Mouse (Mus musculus) lung, embryonic 14.5 days (tissue): ENCODE measurements around the gene Tnfaip2. TPM values are rescaled to one million over a fixed set of nuclear protein-coding genes. Genes with fewer than 3 reads are reported as not detected.
A peak's percentile ranks its signal among the peaks of the same experiment; 100 is the strongest.

Source experiments
- ATAC-seq: fragments of 200-750 bp; cut with Nextera tagmentation; 2 replicates; pipeline ENCODE4 v1.8.0; 2017; ENCODE audit warnings: mild to moderate bottlenecking, moderate TSS enrichment, moderate library complexity; ENCODE audit not compliant: insufficient read depth
- DNase-seq: peaks from one replicate; pipeline ENCODE4 v3.0.0-alpha.2; 2015
- H3K27ac ChIP-seq: fragments of 300-500 bp; sonication (generic); 2 replicates; pipeline ENCODE4 v1.5.1; 2014; ENCODE audit warnings: low read depth, mild to moderate bottlenecking, moderate library complexity
- H3K27me3 ChIP-seq: fragments of 300-500 bp; sonication (generic); 2 replicates; pipeline ENCODE4 v1.6.1; 2014; ENCODE audit warnings: low read length, control low read depth; ENCODE audit not compliant: insufficient read depth
- H3K36me3 ChIP-seq: fragments of 300-500 bp; sonication (generic); 2 replicates; pipeline ENCODE4 v1.6.1; 2014; ENCODE audit warnings: control low read depth; ENCODE audit not compliant: insufficient read depth
- H3K4me1 ChIP-seq: fragments of 300-500 bp; sonication (generic); 2 replicates; pipeline ENCODE4 v1.6.1; 2014; ENCODE audit warnings: antibody characterized with exemption, control low read depth; ENCODE audit not compliant: insufficient read depth
- H3K4me2 ChIP-seq: fragments of 300-500 bp; sonication (generic); 2 replicates; pipeline ENCODE4 v1.6.1; 2014; ENCODE audit warnings: mild to moderate bottlenecking
- H3K4me3 ChIP-seq: fragments of 300-500 bp; sonication (generic); 2 replicates; pipeline ENCODE4 v1.5.1; 2014; ENCODE audit warnings: low read depth, low read length
- H3K9ac ChIP-seq: fragments of 300-500 bp; sonication (generic); 2 replicates; pipeline ENCODE4 v1.6.1; 2014
- H3K9me3 ChIP-seq: fragments of 300-500 bp; sonication (generic); 2 replicates; pipeline ENCODE4 v1.6.1; 2016; ENCODE audit warnings: low read depth, low read length, control low read depth
- CTCF ChIP-seq: IDR thresholded peaks from 2 replicates; pipeline ENCODE4 v1.5.1; 2016; ENCODE audit warnings: antibody characterized with exemption, low read depth
- WGBS: fragments of 180-500 bp; shearing (Covaris S2); extraction: QIAGEN DNeasy Blood & Tissue Kit; methylation state at CpG from one replicate; pipeline ENCODE4 v1.1.7; 2014; 5-methylcytosine and 5-hydroxymethylcytosine counted together
- polyA plus RNA-seq: library from polyadenylated mRNA; unstranded; fragments of >200 nt; fragmentation: Nextera tagmentation; extraction: Ambion mirVana; gene quantifications from 2 replicates; pipeline ENCODE4 v1.2.1, GENCODE M21; 2014

Tnfaip2 gene
- polyA plus RNA-seq, 1 experiment from 2014 or later = 2.0 TPM

GRCm38 (mm10) chr12:111479917-111480316 lies 37.6 kb downstream of the Tnfaip2 start:
- Histone ChIP-seq H3K4me2 (no peak overlapping the region), H3K9ac (no peak overlapping the region), H3K27me3 (peaks cover 10% of the 10 kb centered on the region), H3K4me1 (peaks cover under 1% of the 10 kb centered on the region; the same call in 1 of the 2 replicates), H3K36me3 (no peaks in the 10 kb centered on the region), H3K9me3 (no peaks in the 10 kb centered on the region), H3K27ac (no peak overlapping the region), H3K4me3 (no peak overlapping the region)
- TF ChIP-seq CTCF = peak; percentile 70
- DNase-seq = peak; percentile 65
- 67% methylated on average over 2 of the region's 2 CpGs for WGBS
- ATAC-seq = no peak

- WGBS = under 1% methylated on average over 63 of the region's 63 CpGs
- Histone ChIP-seq H3K9ac (peak overlapping the region; percentile 59), H3K27ac (no peak overlapping the region), H3K4me1 (peaks cover 4% of the 10 kb centered on the region; the same call in 1 of the 2 replicates), H3K4me2 (peak overlapping the region; percentile 91), H3K27me3 (peaks cover 34% of the 10 kb centered on the region), H3K4me3 (peak overlapping the region; percentile 50), H3K36me3 (no peaks in the 10 kb centered on the region), H3K9me3 (no peaks in the 10 kb centered on the region)
- no peak for TF ChIP-seq CTCF
- DNase-seq = peak; percentile 36
- peak; percentile 29; the same call in 1 of the 2 replicates for ATAC-seq
Observed at GRCm38 (mm10) chr12:111485046-111485651, 42.9 kb downstream of the Tnfaip2 start.

- DNase-seq = peak; percentile 79
- peak within 1 kb of the TSS; percentile 59 for H3K9ac ChIP-seq
- H3K4me3 ChIP-seq = peak within 1 kb of the TSS; percentile 50
- H3K27ac ChIP-seq = peak within 1 kb of the TSS; percentile 46; the same call in 1 of the 2 replicates
- H3K36me3 ChIP-seq = no peaks in the 10 kb centered on the region
- H3K9me3 ChIP-seq = no peaks in the 10 kb centered on the region
- H3K4me1 ChIP-seq = peaks cover 4% of the 10 kb centered on the region; the same call in 1 of the 2 replicates
- H3K27me3 ChIP-seq = peaks cover 34% of the 10 kb centered on the region
- TF ChIP-seq CTCF = no peak
- under 1% methylated on average over 57 of the region's 58 CpGs for WGBS
- H3K4me2 ChIP-seq = peak within 1 kb of the TSS; percentile 91
- peak; percentile 95 for ATAC-seq
Observed at GRCm38 (mm10) chr12:111485652-111486306, 43.5 kb downstream of the Tnfaip2 start, which contains the start of gene Gm266. Gm266 (minus strand) TSS chr12:111485823.

GRCm38 (mm10) chr12:111486455-111486854 lies 44.2 kb downstream of the Tnfaip2 start:
- WGBS = 5% methylated on average over 12 of the region's 12 CpGs
- H3K27me3 ChIP-seq = peaks cover 34% of the 10 kb centered on the region
- no peak for TF ChIP-seq CTCF
- H3K4me2 ChIP-seq = peak overlapping the region; percentile 91
- peak overlapping the region; percentile 46; the same call in 1 of the 2 replicates for H3K27ac ChIP-seq
- peak overlapping the region; percentile 50 for H3K4me3 ChIP-seq
- H3K9me3 ChIP-seq = no peaks in the 10 kb centered on the region
- DNase-seq = peak; percentile 53
- H3K9ac ChIP-seq = peak overlapping the region; percentile 59
- no peak; the same call in 1 of the 2 replicates for ATAC-seq
- H3K4me1 ChIP-seq = peaks cover 4% of the 10 kb centered on the region; the same call in 1 of the 2 replicates
- H3K36me3 ChIP-seq = no peaks in the 10 kb centered on the region

- peaks cover 4% of the 10 kb centered on the region; the same call in 1 of the 2 replicates for H3K4me1 ChIP-seq
- 55% methylated on average over 11 of the region's 11 CpGs for WGBS
- peaks cover 30% of the 10 kb centered on the region for H3K27me3 ChIP-seq
- H3K9ac ChIP-seq = no peak overlapping the region
- no peaks in the 10 kb centered on the region for H3K36me3 ChIP-seq
- H3K9me3 ChIP-seq = no peaks in the 10 kb centered on the region
- no peak overlapping the region for H3K4me2 ChIP-seq
- no peak for ATAC-seq
- H3K27ac ChIP-seq = no peak overlapping the region
- DNase-seq = no peak
- H3K4me3 ChIP-seq = no peak overlapping the region
- TF ChIP-seq CTCF = no peak
Observed at GRCm38 (mm10) chr12:111489261-111489865, 47.1 kb downstream of the Tnfaip2 start.

- Histone ChIP-seq H3K9ac (no peak overlapping the region), H3K4me2 (no peak overlapping the region), H3K4me3 (no peak overlapping the region), H3K36me3 (no peaks in the 10 kb centered on the region), H3K9me3 (no peaks in the 10 kb centered on the region), H3K4me1 (no peaks in the 10 kb centered on the region), H3K27me3 (no peaks in the 10 kb centered on the region), H3K27ac (no peak overlapping the region)
- DNase-seq (no peak), ATAC-seq (no peak)
- no peak for TF ChIP-seq CTCF
- 67% methylated on average over 4 of the region's 4 CpGs for WGBS
Observed at GRCm38 (mm10) chr12:111494931-111495330, 52.7 kb downstream of the Tnfaip2 start.

GRCm38 (mm10) chr12:111497076-111497475 lies 54.8 kb downstream of the Tnfaip2 start:
- DNase-seq (peak; percentile 24), ATAC-seq (no peak)
- no peak overlapping the region for H3K27ac ChIP-seq
- no peak overlapping the region for H3K4me2 ChIP-seq
- TF ChIP-seq CTCF = peak; percentile 51
- no peaks in the 10 kb centered on the region for H3K4me1 ChIP-seq
- no peaks in the 10 kb centered on the region for H3K27me3 ChIP-seq
- no peaks in the 10 kb centered on the region for H3K36me3 ChIP-seq
- H3K9ac ChIP-seq = no peak overlapping the region
- H3K9me3 ChIP-seq = no peaks in the 10 kb centered on the region
- H3K4me3 ChIP-seq = no peak overlapping the region
- WGBS = 43% methylated on average over 2 of the region's 2 CpGs
